Mouse (Mus musculus) layer of hippocampus, adult 9-10 months (tissue): ENCODE measurements around the gene Crybg1.

Source experiments
- DNase-seq: peaks from one replicate; pipeline ENCODE4 v3.0.0; 2022; ENCODE audit warnings: low spot score

Gene Crybg1

GRCm38 (mm10) chr10:44094794-44095193 lies 53.9 kb downstream of the Crybg1 start:
- no peak for DNase-seq

- no peak for DNase-seq
Observed at GRCm38 (mm10) chr10:44091757-44092156, 56.9 kb downstream of the Crybg1 start.

DNA sequence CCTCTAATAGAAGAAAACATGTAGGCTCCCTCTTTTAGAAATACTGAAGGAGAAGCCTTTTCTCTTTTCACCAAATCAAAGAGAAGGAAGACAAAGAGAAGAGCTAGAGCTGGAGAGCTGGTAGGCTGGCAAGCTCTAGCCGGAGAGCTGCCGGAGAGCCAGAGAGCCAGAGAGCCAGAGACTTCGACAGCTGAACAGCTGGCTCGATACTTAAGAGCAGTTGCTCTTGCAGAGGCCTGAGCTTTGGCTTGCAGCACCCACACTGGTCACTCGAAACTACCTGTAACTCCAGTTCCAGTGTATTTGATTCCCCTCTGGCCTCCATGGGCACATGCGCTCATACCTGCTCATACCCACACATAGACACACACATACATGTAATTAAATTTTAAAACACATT lies 68.3 kb downstream of the Crybg1 start:
- no peak for DNase-seq

DNA sequence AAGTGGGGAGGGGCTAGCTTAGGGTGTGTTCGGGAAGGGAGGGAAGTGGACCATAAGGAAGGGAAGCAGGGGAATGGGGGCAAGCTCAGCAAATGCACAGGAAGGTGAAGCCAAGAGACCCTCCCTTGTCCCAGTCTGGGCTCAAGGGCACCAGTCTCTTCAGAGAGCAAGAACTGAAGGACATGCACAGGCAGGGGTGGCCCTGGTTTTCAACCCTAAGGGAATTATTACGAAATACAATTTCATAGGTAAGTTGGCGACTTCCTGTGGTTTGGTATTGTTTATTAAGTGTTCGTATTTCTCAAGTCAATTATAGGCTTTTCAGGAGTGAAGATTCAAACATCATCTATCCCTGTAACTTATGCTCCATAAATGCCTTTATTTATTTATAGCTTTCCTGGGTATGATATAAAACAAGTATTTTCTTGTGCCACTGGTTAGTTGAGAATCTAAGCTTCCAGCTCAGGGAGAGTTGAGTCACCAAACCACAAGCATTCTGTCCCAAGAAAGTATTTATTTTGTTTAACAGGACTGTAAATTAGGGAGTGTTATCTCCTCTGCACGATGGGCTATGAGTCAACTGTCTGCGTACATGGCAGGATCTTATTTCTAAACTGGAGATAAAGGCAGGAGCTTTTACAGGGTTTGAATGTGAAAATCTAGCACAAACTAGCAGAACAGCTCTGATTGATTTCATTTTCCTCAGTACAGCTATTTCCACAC lies 69.7 kb downstream of the Crybg1 start:
- DNase-seq = no peak

DNA sequence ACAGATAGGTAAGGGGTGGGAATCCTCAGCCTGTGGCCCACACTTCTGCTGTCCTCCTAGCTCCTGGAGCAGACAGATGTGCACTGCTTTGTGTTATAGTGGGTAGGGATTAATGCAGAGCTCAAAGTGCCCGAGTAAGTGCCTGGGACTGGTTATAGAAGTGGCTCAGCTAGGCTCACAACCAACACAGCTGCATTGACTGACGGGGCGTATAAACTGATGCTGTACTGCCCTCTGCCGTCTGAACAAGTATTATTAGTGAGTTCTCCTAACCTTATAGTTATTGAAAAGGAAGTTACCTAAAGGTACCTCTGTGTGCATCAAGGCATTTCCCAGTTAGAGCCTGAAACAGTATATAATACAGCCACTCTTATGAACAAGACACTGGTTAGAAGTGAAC lies 77.6 kb downstream of the Crybg1 start:
- peak; percentile 50 for DNase-seq

GRCm38 (mm10) chr10:44069131-44069530 lies 79.5 kb downstream of the Crybg1 start:
- no peak for DNase-seq

DNA sequence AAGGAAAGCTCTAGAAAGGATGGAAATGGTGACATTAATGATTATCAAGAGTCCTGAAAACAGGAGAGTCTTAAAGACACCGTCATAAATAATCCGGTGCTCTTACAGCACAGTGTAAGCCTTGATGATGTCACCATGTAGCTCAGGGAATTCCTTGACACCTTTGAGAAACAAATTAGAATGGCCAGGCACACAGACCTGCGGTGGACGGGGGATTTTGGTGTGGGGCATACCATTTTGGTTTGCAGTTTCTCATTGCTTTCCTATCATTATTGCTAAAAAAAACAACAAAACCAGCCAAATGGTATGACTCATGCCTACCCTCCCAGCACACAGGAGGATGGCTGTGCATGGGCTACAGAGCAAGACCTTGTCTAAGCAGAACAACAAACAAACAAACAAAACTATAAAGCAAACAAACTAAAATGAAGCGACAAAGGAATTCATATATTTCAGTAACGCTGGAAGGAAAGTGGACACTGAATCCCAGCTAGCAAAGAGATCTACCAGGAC lies 82.7 kb downstream of the Crybg1 start:
- DNase-seq = no peak

DNA sequence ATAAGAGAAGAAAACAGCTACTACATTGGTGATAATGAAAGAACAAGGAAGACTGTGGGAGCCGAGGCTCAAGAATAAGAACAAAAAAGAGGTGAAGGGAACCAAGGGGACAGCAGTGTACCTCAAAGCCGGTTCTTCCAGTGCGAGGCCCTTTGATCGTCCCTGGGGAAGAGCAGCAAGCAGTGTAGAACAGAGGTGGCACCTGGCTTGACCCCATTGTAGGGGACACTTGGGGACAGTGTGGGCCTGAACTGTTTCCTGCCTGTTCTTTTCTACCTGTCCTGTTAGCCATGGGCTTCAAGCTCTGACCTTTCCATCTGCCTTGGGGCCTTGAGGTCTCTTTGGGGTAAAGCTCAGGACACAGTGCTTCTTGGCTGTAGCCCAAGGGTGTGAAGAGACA lies 85.7 kb downstream of the Crybg1 start:
- DNase-seq = no peak

GRCm38 (mm10) chr10:44050913-44051312 lies 97.7 kb downstream of the Crybg1 start:
- no peak for DNase-seq

- no peak for DNase-seq
Observed at GRCm38 (mm10) chr10:44044727-44045126, 103.9 kb downstream of the Crybg1 start.

DNA sequence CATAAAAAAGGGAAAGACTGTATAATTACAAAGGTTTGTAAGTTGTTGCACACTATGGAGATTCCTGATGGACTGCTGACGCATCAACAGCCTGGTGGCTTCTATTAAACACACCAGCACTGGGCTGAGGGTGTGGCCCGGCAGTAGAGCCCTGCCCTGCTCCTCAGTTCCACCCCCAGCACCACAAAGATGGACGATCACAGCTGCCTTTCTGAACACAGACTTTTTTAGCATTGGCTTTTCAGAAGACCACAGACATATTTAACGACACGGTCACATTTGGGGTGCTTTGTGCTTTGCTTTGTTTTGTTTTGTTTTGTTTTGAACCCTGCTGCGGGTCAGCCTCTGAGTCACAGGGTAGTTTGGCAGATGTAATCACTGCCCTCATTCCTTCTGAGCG lies 105.0 kb downstream of the Crybg1 start:
- DNase-seq = no peak

- DNase-seq = no peak
Observed at GRCm38 (mm10) chr10:44039185-44039584, 109.5 kb downstream of the Crybg1 start.

DNA sequence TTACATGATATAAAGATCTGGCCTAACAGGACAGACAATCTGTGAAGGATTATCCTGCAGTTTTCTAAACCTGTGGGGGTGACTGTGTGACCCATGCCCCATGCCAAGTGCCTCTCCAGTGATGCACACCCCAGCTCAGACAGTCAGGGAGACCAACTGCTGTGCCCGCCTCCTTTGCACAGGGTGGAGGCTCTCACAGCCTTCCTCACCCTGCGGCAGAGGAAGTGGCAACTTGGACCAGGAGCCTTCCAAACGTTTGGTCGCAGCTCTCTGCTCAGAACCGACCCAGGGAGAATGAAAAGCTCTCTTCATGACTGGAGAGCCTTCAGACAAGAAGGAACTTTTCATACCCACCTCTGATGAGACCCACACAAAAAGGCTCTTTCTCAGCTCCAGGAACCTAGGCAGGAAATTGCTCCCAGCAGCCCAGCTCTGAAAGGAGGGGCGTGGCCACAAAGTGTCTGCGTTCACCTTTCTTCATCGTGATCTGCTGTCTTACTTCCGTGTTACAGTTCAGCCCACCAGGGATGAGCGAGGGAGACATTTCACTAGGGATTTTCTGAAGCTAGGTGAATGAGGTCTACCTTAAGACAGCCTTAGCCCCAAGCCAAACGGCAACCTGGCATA lies 110.6 kb downstream of the Crybg1 start:
- no peak for DNase-seq

DNA sequence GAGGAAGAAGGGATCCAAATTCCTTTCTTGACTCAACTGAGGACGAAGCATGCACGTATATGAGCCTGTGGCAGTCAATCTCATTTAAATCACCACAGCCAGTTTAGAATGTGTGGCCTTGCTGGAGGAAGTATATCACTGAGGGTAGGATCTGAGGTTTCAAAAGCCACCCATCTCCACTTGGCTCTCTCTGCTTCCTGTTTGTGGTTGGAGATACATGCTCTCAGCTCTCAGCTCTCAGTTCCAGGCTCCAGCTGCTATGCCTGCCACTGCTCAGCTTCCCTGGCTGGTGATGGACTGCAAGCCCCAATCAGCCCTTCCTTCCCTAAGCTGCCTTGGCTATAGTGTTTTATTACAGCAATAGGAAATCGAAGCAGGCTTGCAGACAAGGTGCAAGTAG lies 119.1 kb downstream of the Crybg1 start:
- no peak for DNase-seq

DNA sequence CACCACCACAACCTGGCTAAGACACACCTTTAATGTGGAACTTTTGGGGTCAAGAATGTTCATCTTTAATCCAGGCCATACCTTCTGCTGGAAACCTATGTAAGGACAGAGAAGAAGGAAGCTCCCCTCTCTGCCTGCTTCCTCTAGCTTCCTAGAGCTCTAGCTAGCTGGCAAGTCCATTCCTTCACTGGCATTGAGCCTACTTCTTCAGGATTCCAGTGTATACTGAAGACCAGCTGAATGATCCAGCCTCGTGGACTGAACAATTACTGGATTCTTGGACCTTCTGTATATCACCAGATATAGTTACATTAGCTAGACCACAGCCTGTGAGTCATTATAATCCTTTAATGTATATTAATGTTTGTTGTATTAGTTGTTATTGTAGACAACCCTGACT lies 121.4 kb downstream of the Crybg1 start:
- DNase-seq = no peak

GRCm38 (mm10) chr10:44026105-44026504 lies 122.5 kb downstream of the Crybg1 start:
- DNase-seq = no peak

GRCm38 (mm10) chr10:44024705-44025104 lies 123.9 kb downstream of the Crybg1 start:
- no peak for DNase-seq

GRCm38 (mm10) chr10:44020141-44020540 lies 128.5 kb downstream of the Crybg1 start:
- DNase-seq = no peak

DNA sequence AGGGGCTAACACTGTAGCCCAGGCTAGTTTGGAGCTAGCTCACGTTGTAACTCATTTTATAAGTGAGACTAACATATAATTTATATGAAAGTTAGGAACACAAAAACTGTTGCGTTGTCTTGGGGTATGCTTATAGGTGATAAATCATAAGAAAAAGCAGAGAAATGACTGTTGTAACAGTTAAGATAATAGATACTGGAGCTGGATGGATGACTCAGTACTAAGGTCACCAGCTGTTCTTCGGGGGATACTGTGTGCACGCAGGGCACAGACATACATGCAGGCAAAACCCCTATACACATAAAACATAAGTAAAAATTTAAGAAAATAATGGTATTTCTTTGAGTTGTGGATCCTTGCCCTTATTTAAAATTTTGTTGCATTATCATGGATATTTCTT lies 130.1 kb downstream of the Crybg1 start:
- no peak for DNase-seq

- DNase-seq = no peak
Observed at GRCm38 (mm10) chr10:44015631-44016030, 133.0 kb downstream of the Crybg1 start.

GRCm38 (mm10) chr10:44013885-44014284 lies 134.8 kb downstream of the Crybg1 start:
- no peak for DNase-seq

DNA sequence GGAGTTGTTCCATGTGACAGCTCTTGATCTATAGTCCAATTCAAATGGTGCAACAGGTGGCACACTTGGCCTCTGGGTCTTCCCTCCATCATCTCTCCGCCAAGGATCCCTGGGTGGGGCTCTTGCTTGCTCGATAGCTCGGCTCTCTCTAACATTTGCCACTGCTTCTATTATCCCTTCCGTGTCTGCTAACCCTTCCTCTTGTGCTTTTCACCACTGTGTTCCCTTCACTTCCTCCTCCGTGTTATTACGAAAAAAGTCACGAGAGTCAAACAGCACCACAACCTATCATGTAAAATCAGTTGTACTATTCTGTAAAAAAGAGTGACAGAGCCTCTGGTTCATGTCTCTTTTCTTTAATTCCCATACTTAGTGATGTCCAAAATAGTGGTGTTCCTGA lies 137.2 kb downstream of the Crybg1 start:
- DNase-seq = no peak

GRCm38 (mm10) chr10:44008808-44009207 lies 139.8 kb downstream of the Crybg1 start:
- DNase-seq = no peak

- DNase-seq = no peak
Observed at GRCm38 (mm10) chr10:44006815-44007214, 141.8 kb downstream of the Crybg1 start.
